Mouse (Mus musculus): ENCODE measurements around the gene Ephb2. TPM values are rescaled to one million over a fixed set of nuclear protein-coding genes. Genes with fewer than 3 reads are reported as not detected.

The Ephb2 gene
- polyA plus RNA-seq, 1 experiment = 2.7 TPM

- TF ChIP-seq CTCF (IDR thresholded peaks at IDR 0.05; ENCODE audit: extremely low read depth, insufficient read depth, insufficient read length, insufficient replicate concordance) = no peak
- no peak for TF ChIP-seq POLR2A (IDR thresholded peaks at IDR 0.05; ENCODE audit: low read depth, low read length)
- H3K36me3 ChIP-seq (ENCODE audit: control insufficient read depth, insufficient read depth, low read length) = no peaks in the 10 kb centered on the region
- no peak for DNase-seq (ENCODE audit: low read depth in 1 of 2, low spot score in 2 of 2)
- no peaks in the 10 kb centered on the region for H3K27me3 ChIP-seq (ENCODE audit: control insufficient read depth, insufficient read depth, low read length)
- H3K4me3 ChIP-seq (ENCODE audit: extremely low read depth, insufficient read depth, insufficient read length) = no peak overlapping the region
- H3K27ac ChIP-seq (ENCODE audit: insufficient read depth, low read length) = no peak overlapping the region
- WGBS = 82% methylated on average over 13 of the region's 13 CpGs
- no peaks in the 10 kb centered on the region for H3K4me1 ChIP-seq (ENCODE audit: control insufficient read depth, insufficient read depth, insufficient read length)
Observed at GRCm38 (mm10) chr4:136731008-136731609, 104.7 kb downstream of the Ephb2 start.

GRCm38 (mm10) chr4:136730501-136730900 lies 105.3 kb downstream of the Ephb2 start:
- H3K27ac ChIP-seq (ENCODE audit: insufficient read depth, low read length) = no peak overlapping the region
- WGBS = 85% methylated on average over 9 of the region's 9 CpGs
- H3K36me3 ChIP-seq (ENCODE audit: control insufficient read depth, insufficient read depth, low read length) = no peaks in the 10 kb centered on the region
- TF ChIP-seq CTCF (IDR thresholded peaks at IDR 0.05; ENCODE audit: extremely low read depth, insufficient read depth, insufficient read length, insufficient replicate concordance) = no peak
- no peak for TF ChIP-seq POLR2A (IDR thresholded peaks at IDR 0.05; ENCODE audit: low read depth, low read length)
- H3K4me3 ChIP-seq (ENCODE audit: extremely low read depth, insufficient read depth, insufficient read length) = no peak overlapping the region
- no peak for DNase-seq (ENCODE audit: low read depth in 1 of 2, low spot score in 2 of 2)
- H3K4me1 ChIP-seq (ENCODE audit: control insufficient read depth, insufficient read depth, insufficient read length) = no peaks in the 10 kb centered on the region
- no peaks in the 10 kb centered on the region for H3K27me3 ChIP-seq (ENCODE audit: control insufficient read depth, insufficient read depth, low read length)

GRCm38 (mm10) chr4:136729574-136729973 lies 106.2 kb downstream of the Ephb2 start:
- no peak for TF ChIP-seq POLR2A (IDR thresholded peaks at IDR 0.05; ENCODE audit: low read depth, low read length)
- no peak for TF ChIP-seq CTCF (IDR thresholded peaks at IDR 0.05; ENCODE audit: extremely low read depth, insufficient read depth, insufficient read length, insufficient replicate concordance)
- no peak for DNase-seq (ENCODE audit: low read depth in 1 of 2, low spot score in 2 of 2)
- 82% methylated on average over 2 of the region's 2 CpGs for WGBS
- no peaks in the 10 kb centered on the region for H3K27me3 ChIP-seq (ENCODE audit: control insufficient read depth, insufficient read depth, low read length)
- H3K36me3 ChIP-seq (ENCODE audit: control insufficient read depth, insufficient read depth, low read length) = no peaks in the 10 kb centered on the region
- no peak overlapping the region for H3K4me3 ChIP-seq (ENCODE audit: extremely low read depth, insufficient read depth, insufficient read length)
- H3K4me1 ChIP-seq (ENCODE audit: control insufficient read depth, insufficient read depth, insufficient read length) = no peaks in the 10 kb centered on the region
- no peak overlapping the region for H3K27ac ChIP-seq (ENCODE audit: insufficient read depth, low read length)

- H3K4me3 ChIP-seq (ENCODE audit: extremely low read depth, insufficient read depth, insufficient read length) = no peak overlapping the region
- no peak for TF ChIP-seq CTCF (IDR thresholded peaks at IDR 0.05; ENCODE audit: extremely low read depth, insufficient read depth, insufficient read length, insufficient replicate concordance)
- TF ChIP-seq POLR2A (IDR thresholded peaks at IDR 0.05; ENCODE audit: low read depth, low read length) = no peak
- no peaks in the 10 kb centered on the region for H3K4me1 ChIP-seq (ENCODE audit: control insufficient read depth, insufficient read depth, insufficient read length)
- H3K27me3 ChIP-seq (ENCODE audit: control insufficient read depth, insufficient read depth, low read length) = no peaks in the 10 kb centered on the region
- WGBS = 88% methylated on average over 8 of the region's 8 CpGs
- no peak for DNase-seq (ENCODE audit: low read depth in 1 of 2, low spot score in 2 of 2)
- H3K27ac ChIP-seq (ENCODE audit: insufficient read depth, low read length) = no peak overlapping the region
- H3K36me3 ChIP-seq (ENCODE audit: control insufficient read depth, insufficient read depth, low read length) = no peaks in the 10 kb centered on the region
Observed at GRCm38 (mm10) chr4:136726941-136727340, 108.8 kb downstream of the Ephb2 start.

- WGBS = 88% methylated on average over 17 of the region's 17 CpGs
- no peak overlapping the region for H3K4me3 ChIP-seq (ENCODE audit: extremely low read depth, insufficient read depth, insufficient read length)
- no peak overlapping the region for H3K27ac ChIP-seq (ENCODE audit: insufficient read depth, low read length)
- no peaks in the 10 kb centered on the region for H3K4me1 ChIP-seq (ENCODE audit: control insufficient read depth, insufficient read depth, insufficient read length)
- TF ChIP-seq CTCF (IDR thresholded peaks at IDR 0.05; ENCODE audit: extremely low read depth, insufficient read depth, insufficient read length, insufficient replicate concordance) = no peak
- no peak for TF ChIP-seq POLR2A (IDR thresholded peaks at IDR 0.05; ENCODE audit: low read depth, low read length)
- DNase-seq (ENCODE audit: low read depth in 1 of 2, low spot score in 2 of 2) = no peak
- H3K36me3 ChIP-seq (ENCODE audit: control insufficient read depth, insufficient read depth, low read length) = no peaks in the 10 kb centered on the region
- H3K27me3 ChIP-seq (ENCODE audit: control insufficient read depth, insufficient read depth, low read length) = no peaks in the 10 kb centered on the region
Observed at GRCm38 (mm10) chr4:136724731-136725130, 111.1 kb downstream of the Ephb2 start.

GRCm38 (mm10) chr4:136722361-136723082 lies 113.3 kb downstream of the Ephb2 start:
- 84% methylated on average over 17 of the region's 17 CpGs for WGBS
- Histone ChIP-seq H3K4me1 (ENCODE audit: control insufficient read depth, insufficient read depth, insufficient read length) (no peaks in the 10 kb centered on the region), H3K27me3 (ENCODE audit: control insufficient read depth, insufficient read depth, low read length) (no peaks in the 10 kb centered on the region), H3K36me3 (ENCODE audit: control insufficient read depth, insufficient read depth, low read length) (no peaks in the 10 kb centered on the region), H3K4me3 (ENCODE audit: extremely low read depth, insufficient read depth, insufficient read length) (no peak overlapping the region), H3K27ac (ENCODE audit: insufficient read depth, low read length) (no peak overlapping the region)
- no peak for DNase-seq (ENCODE audit: low read depth in 1 of 2, low spot score in 2 of 2)
- no peak for TF ChIP-seq POLR2A (IDR thresholded peaks at IDR 0.05; ENCODE audit: low read depth, low read length)
- no peak for TF ChIP-seq CTCF (IDR thresholded peaks at IDR 0.05; ENCODE audit: extremely low read depth, insufficient read depth, insufficient read length, insufficient replicate concordance)

GRCm38 (mm10) chr4:136721937-136722336 lies 113.9 kb downstream of the Ephb2 start:
- WGBS = 88% methylated on average over 3 of the region's 3 CpGs
- no peaks in the 10 kb centered on the region for H3K36me3 ChIP-seq (ENCODE audit: control insufficient read depth, insufficient read depth, low read length)
- H3K27ac ChIP-seq (ENCODE audit: insufficient read depth, low read length) = no peak overlapping the region
- H3K27me3 ChIP-seq (ENCODE audit: control insufficient read depth, insufficient read depth, low read length) = no peaks in the 10 kb centered on the region
- H3K4me1 ChIP-seq (ENCODE audit: control insufficient read depth, insufficient read depth, insufficient read length) = no peaks in the 10 kb centered on the region
- TF ChIP-seq CTCF (IDR thresholded peaks at IDR 0.05; ENCODE audit: extremely low read depth, insufficient read depth, insufficient read length, insufficient replicate concordance) = no peak
- TF ChIP-seq POLR2A (IDR thresholded peaks at IDR 0.05; ENCODE audit: low read depth, low read length) = no peak
- no peak for DNase-seq (ENCODE audit: low read depth in 1 of 2, low spot score in 2 of 2)
- no peak overlapping the region for H3K4me3 ChIP-seq (ENCODE audit: extremely low read depth, insufficient read depth, insufficient read length)

Measured in spleen, adult 2 months (tissue).